Mouse (Mus musculus): ENCODE data around the gene Cela3a. TPM values are rescaled to one million over a fixed set of nuclear protein-coding genes. Genes with fewer than 3 reads are reported as not detected.

Gene Cela3a
- total RNA-seq, 2 experiments from 2014 or later = not detected

DNA sequence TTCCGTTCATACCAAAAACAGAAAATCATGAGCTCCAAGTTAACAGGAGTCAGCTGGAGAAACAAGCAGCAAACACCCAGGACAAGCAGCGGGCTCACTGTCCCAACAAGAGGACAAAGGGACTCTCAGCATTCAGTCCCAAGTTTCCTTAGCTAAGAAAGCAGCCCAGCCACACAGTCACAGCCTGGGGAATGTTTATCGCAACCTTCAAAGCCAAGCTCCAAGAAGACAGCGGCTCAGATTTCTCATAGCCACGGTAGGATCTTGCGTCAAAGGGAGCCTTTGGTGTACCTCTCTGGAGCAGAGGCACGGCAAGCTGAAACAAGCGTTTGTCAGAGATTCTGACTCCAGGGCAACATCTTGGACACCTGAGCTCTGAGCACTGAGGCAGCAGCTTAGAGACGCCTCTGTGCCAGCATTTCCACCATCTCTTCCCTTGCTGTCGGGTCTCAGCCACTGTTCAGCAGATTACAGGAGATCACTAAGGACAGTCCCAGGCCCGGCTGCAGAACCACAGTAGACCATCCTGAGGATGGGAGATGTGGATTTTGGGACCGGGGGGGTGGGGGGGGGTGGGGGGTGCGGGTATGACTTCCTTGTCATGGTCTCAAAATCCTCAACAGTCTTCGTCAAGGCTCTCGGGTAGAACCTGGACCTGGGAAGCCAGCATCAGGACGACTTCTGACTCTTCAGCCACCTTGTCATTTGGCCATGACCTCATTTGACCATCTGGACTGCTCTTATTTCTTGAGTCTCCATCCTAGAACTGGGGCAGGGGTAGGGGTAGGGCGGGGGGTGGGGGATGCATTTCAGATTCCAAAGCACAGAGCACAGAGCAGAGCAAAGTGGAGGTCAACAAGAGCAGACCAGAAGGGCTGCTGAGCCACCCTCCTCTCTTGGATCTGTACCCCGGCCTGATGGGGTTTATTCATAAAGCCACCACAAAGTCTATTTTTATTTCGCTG, 34.0 kb downstream of the Cela3a start:
- no peak for ATAC-seq (replicated peaks; ENCODE audit: poor library complexity)

DNA sequence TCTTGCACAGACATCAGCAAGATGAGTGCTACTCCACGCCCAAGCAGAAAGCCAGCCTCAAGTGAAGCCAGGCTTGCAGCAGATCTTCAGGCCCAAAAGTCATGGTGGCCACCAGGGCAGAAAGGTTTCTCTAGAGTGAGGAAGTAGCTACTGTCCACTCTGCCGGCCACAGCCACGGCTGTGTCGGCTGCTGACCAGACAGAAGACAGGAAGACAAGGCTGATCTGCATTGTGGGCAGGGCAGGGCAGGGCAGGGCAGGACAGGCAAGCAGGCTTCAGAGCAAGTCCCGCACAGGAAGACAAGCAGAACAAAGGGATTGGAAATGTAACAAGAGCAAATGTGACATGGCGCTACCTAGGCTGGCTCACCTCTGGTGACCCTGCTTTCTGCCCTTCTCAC, 35.9 kb downstream of the Cela3a start:
- ATAC-seq (replicated peaks; ENCODE audit: poor library complexity) = no peak

DNA sequence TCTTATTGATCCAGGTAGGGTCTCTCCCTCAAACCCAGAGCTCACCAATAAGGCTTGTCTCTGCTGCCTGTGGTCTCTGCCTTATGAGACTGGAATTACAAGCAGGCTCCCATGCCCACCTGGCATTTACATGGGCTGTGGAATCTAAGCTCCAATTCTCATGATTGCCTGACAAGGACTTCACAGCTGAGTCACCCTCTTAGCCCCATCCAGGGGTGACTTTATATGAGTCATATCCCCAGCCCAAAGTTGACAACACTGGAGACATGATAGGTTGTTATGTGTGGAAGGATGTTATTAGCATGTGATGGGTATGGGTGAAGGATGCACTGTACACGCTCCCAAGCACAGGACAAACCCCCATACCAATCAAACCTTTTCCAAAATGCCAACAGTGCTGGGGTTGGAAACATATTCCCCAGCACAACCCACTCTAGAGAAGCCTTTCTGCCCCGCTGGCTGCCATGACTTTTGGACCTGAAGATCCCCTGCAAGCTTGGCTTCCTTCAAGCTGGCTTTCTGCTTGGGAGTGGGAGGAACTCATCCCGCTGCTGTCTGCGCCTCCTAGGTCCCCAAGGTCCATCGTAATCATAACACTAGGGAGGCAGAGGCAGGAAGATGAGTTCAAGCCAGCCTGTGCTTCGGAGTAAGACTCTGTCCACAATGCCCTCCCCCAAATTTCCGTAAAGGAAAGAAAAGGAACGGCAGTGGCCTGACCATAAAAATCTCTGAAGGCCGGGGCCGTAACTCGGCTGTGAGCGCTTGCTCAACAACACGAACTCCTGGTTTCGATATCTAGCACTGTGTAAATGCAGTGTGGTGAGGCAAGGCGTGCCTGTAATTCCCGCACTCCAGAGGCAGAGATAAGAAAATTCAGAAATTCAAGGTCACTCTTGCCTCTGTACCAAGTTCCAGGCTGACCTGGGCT, 37.7 kb downstream of the Cela3a start:
- no peak for ATAC-seq (replicated peaks; ENCODE audit: poor library complexity)

DNA sequence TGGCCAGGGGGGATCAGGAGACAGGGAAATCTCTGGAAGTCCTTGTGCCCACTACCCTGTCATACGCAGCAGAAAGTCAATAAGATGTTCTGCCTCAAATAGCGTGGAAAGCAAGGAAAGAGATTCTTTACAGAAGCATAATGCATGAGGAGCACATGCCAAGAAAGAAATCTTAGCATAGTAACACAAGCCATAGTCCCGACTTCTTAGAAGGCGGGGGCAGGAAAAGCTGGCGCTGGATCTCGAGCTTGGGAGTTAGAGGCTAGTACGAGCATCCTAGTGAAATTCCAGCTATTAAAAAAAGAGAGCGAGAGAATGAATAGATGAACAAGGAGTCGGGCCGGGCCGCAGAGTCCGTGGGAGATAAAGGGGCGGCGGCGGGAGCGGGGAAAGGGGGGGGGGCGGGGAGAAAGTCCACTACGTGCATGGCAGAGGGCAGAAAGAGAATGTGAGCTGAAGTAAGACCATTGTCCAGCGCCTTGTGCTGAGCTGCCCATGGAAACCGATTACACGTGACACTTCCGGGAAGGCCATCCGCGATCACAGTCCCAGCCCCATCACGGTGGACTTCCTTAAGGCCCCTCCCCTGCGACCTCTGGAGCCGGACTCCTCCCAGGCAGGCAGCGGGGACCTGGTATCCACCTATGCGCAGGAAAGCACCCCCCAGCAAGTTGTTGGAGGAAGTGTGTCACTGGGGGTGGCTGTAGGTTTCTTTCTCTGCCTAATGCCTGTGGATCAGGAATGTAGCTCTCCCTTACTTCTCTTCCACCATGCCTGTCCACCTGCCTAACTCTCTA, 39.4 kb downstream of the Cela3a start:
- ATAC-seq (replicated peaks; ENCODE audit: poor library complexity) = peak; percentile 38

DNA sequence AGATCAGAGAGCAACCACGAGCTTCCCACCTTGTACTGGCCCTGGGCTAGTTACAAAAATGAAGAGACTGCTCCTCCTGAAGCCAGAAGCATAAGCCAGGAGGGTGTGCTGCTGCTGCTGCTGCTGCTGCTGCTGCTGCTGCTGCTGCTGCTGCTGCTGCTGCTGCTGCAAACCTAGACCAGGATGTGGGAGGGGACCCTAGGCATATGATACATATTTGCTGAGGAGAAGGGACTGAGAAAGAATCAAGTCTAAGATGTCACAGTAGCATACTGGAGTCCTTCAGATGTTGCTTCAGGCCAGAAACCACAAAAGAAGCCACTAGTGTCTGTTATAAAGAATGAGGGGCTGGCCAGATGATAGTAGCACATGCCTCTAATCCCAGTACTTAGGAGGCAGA, 41.4 kb downstream of the Cela3a start:
- no peak for ATAC-seq (replicated peaks; ENCODE audit: poor library complexity)

DNA sequence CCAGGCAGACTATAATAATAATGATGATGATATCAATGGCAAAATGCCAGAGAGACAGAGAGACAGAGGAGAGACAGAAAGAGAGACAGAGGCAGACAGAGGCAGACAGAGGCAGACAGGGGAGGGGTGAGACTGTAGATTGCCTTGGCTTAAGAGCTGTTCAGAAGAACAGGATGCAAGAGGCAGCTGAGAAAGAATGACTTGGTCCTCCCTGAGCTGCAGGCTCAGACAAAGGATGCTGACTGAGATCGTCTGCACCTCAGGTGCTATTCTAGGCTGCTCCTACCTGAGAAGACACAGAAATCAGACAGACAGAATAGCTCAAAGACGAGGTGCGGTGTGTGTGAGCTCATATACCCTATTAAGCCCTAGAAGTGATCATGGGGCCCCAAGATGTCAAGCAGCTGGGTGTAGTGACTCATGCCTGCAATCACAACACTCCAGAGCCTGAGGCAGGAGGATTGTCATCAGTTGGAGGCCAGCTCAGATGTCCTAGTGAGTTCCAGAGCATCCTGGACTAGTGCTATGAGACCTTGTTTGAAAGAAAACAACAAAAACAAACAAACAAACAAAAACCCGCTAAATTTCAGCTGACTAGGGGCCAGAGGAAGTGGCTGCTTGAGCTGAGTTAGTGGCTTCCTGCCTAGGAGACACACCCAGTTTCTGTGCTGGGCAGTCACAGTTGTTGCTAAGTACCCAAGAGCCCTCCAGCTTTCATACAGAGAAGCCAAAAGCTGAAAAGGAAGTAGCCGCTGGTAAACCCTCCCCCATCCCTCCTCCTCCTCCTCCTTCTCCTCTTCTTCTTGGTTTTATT, 42.1 kb downstream of the Cela3a start:
- peak; percentile 74 for ATAC-seq (replicated peaks; ENCODE audit: poor library complexity)

DNA sequence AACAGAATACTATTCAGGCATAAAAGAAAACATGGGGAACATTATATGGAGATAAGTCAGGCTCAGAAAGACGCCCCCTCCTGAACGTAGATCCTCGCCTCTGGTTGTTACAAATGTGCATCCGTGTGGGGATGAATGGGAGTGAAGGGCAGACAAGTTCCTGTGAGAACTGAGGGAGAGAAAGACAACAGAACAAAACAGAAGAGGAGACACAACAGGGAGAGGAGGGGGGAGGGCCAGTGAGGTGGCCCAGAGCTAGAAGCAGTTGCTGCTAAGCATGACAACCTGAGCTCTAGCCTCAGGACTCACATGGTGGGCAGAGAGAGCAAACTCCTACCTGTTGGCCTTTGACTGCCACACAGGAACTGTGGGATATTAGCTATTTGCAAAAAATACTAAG, 43.5 kb downstream of the Cela3a start:
- ATAC-seq (replicated peaks; ENCODE audit: poor library complexity) = no peak

DNA sequence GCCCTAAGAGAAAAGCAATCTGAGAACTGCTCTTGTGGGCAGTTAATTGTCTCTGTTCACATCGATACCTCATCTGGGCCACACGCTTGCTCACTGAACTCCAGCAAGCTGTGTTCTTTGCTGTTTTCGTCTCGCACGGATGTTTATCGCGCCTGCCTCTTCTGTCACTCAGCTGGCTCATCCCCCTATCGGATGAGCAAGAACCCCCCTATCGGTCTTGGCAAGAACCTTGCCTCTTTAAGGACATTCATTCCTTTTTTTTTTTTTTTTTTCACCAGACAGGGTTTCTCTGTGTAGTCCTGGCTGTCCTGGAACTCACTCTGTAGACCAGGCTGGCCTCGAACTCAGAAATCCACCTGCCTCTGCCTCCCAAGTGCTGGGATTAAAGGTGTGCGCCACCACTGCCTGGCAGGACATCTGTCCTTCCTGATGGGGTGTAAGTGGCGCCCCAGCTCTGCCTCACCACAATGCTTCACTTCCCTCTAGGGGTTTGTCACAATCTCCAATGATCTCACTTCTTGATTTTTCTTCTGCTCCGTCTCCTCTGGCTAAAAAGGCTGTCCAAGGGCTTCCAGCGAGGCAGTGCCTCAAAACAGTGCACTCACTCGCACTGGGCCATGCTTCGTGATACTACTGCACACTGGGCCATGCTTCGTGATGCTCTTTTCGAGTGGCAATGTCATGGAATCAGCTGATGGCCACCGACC, 44.1 kb downstream of the Cela3a start:
- ATAC-seq (replicated peaks; ENCODE audit: poor library complexity) = peak; percentile 66

DNA sequence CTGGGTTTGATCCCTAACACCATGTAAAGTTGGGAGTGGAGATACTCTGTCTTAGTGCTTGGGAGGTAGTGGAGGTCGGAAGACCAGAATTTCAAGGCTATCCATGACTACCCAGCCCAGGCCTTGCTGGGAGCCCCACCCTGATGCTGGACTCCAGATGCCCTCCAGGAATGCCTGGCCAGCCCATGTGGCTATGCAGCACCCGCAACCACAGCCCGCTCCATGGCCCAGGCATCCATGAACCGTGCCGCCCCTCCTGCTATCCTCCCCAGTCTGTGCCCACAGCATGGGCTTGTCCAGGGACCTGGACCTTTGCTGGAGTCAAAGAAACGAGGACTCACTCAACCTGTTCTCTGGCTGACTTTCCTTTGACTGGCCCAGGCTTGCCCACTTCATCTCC, 44.8 kb downstream of the Cela3a start:
- no peak for ATAC-seq (replicated peaks; ENCODE audit: poor library complexity)

DNA sequence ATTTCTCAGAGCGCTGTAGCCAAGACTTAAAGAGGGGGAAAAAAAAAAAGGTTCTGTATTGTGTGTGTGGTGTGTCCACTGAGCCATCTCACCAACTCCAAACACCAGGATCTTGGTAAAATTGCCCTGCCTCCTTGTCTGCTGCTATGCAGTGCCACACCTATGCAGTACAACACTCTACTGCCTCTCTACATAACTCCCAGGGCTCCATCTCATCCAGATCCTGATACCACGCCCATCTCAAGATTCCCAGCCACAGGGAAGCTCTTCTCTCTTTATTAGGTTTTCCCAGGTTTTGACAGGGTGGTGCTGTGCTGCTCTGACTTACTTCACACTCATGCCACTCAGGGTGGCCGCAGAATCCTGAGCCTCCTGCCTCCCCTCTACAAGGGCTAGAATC, 48.6 kb downstream of the Cela3a start:
- ATAC-seq (replicated peaks; ENCODE audit: poor library complexity) = no peak

DNA sequence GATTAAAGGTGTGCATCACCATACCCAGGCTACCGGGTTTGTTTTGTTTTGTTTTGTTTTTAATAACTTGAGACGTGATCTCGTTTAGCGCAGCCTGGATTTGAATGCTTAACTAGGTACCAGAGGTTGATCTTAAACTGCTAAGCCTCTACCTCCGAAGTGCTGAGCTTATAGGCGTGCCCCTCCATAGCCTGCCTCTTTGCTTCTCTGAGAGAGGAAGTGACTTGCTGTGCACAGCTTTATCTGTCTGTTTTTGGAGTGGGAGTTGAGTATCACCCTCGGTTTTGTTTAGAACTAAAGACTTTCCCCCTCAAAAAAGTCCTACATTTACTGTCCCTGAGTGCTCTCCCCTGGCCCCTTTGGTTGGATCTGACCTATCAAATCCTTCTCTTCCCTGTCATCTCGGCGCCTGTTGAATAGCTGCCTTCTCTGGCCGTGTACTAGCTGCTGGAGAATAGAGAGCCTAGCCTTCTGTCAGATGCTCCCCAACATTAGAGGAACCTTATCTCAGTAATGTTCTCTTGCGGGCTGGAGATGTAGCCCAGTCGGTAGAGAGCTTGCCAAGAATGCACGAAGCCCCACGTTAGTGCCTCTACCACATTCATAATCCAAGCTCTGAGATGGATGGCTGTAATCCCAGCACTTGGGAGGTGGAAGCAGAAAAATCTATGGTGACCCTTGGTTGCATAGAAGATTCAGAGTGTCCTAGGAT, 51.1 kb downstream of the Cela3a start:
- ATAC-seq (replicated peaks; ENCODE audit: poor library complexity) = peak; percentile 47

DNA sequence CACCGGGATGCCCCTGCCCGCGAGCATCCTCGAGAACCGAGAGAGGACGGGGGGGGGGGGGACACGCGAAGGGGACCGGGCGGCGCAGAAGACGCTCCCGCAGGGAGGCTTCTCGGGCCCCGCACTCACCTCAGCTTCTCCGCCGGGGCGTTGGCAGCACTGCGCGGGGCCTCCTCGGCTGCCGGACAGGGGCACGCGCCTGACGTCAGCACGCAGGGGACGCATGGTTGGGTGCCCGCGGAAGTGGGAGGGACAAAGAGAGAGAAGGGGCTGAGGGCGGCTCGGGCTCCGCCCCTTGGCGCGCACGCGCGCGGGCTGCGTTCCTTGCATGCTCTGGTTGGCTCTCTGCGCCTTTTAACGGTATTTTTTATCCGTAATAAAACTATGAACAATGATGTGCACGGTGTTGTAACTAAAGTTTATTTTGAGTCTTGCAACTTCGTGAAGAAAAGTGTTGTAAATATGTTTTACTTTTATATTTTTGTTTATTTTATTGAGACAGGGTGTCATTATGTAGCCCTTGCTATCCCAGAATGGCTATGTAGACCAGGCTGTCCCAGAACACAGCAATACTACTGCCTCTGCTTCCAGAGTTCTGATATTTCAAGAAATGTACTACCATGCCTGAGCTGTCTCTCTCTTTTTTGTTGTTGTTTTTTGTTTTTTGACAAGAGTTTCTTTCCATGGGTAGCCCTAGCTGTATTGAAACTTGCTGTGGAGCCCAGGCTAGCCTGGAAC, 51.9 kb downstream of the Cela3a start, which contains the start of gene Cdc42:
Gene Cdc42 (minus strand): TSS at position 204 of the 738 bp plus-strand sequence.
- ATAC-seq (replicated peaks; ENCODE audit: poor library complexity) = peak; percentile 95

DNA sequence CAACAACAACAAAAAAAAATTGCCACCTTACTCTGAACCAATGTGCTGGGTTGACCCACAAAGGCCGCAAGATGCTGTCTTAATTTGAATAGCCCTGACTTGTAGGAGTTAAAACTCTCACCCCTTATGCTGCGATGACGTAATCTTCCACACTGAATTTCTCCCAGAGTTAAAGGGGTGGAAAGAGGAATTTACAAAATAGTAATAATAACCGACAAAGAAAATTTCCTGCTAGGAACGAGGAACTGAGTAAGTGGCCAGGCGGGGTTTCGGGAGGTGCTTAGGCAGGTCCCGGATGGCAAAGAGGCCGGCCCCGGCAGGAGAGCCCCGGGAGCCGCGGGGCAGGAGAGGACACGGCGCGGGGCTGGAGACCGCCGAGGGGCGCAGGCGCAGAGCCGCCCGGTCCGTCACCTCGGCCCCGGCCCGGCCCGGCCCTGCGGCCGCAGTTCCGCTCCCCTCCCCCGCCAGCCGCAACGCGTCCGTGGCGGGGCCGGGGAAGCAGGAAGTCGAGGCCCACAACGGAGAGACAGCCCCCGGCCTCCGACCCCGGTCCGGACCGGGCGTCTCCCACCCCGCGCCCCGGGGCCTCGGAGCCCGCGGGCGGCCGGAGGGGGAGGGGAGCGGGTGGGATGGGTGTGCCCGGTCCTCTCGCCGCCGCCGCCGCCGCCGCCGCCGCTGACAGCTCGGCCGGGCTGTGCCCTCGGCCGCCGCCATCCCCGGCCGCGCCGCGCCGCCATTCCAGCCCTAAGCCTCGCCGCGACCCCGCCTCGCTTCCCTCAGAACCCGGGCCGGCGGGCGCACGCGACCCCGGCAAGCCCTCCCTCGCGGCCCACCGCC, 52.7 kb downstream of the Cela3a start:
- ATAC-seq (replicated peaks; ENCODE audit: poor library complexity) = peak; percentile 38

Measured in megakaryocyte progenitor cell, adult 5-6 weeks (primary cell).